Mouse (Mus musculus) retina, adult 2 months (tissue): ENCODE measurements around the gene Ttn.

ENCODE experiments used
- DNase-seq: peaks from one replicate; pipeline ENCODE4 v3.0.0-alpha.2; 2012; ENCODE audit warnings: low read depth, low spot score

Ttn gene

DNA sequence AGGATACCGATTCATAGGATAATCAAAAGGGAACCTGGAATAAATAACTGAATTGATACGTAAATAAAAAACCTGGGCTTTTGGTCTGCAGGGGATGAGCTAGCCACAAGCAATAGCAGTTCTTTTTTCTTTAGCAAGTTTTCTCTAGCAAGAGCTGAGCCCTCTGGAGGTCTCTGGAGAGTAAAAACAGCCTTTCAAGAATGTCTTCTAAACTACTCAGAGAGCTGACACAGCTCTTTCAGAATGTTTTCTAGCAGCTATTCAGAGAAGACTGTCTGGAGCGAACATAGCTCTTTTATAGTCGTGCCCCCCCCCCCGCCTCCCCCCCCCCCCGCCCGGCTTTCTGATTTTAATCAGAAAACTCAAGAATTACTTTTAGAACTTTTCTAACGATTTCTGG, 322.9 kb downstream of the Ttn start:
- no peak for DNase-seq

DNA sequence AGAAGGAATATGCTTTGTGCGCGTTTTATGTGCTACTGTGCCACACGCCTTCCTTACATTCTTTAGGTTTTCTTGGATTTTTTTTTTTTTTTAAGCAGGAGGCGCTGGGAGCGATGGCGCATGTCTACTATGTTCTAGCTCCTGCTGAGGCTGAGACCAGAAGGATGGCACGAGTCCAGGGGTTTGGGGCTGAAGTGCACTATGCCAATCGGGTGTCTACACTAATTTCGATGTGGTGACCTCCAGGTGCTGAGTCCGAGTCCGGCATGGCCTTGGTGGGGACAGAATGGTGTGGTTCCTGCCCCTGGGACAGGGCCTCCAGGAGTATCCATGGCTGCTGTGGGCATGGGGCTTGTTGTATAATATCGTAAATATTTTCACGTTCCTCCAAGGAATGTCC, 323.8 kb downstream of the Ttn start:
- no peak for DNase-seq

DNA sequence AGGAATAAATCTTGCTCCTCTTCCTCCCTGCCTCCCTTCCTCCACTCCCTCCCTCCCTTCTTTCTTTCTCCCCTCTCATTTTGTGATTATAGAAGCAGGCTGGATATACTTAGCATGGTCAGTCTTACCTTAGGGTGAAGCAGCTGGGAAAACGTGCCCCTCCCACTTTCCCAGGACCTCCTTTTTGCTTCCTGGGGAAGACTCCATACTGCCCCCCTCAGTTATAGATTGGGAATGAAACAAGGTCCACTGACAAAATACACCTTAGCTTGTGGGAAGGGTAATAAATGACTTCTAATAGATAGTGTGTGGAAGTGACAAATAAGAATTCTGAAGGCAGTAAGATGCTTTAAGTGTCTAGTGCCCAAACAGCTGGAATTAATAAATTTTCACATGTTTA, 326.4 kb downstream of the Ttn start:
- no peak for DNase-seq

DNA sequence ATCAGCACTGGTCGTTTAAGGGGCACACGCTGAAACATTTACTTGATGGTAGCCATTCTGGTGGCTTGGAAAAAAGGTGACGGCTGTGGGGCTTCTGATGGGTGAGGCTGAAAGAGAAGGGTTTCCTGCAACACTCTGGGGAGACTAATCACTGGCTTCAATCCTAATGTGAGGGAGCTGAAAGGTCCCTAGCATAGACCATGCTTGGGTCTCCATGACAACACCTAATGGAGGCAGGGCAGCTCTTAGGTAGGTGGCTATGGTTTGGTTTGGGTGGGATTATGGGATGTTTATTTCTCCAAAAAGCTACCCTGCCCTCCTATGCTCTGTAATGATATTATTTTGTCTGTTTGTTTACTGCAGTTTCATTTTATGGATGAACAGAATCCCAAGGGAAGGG, 326.9 kb downstream of the Ttn start:
- no peak for DNase-seq

DNA sequence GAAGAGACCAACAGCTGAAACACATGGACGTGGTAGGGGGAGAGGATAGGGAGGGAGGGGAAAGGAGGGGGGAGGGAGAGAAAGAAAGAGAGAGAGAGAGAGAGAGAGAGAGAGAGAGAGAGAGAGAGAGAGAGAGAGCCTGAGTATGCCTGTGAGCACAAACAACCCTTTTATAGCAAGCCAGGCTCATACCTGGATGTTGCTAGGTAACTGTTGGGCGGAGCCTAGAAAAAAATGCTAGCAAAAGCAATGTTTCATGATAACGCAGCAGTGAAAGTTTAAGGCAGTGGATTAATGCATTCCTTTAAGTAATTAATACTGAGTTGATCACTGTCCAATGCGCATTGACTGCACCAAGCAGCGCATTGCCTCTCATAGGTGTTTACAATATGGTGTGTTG, 327.7 kb downstream of the Ttn start:
- DNase-seq = no peak
